Mouse (Mus musculus): ENCODE measurements at regions not wholly inside any gene's neighbourhood (a gene's known extent, or its start where the extent isn't known, plus 50 kb on each side); places are given as distances from the start of the nearest gene placed in this dataset.
"Not testable (repeated sequence)": the region's sequence is repeated elsewhere in the genome, so short reads cannot be mapped to it uniquely, and the experiment has no call there.

GRCm38 (mm10) chr1:14688041-14688440 lies 1405.1 kb downstream of the 4930444P10Rik start:
- H3K4me2 ChIP-seq (ENCODE audit: low read depth, low read length); H3K9me3 ChIP-seq (ENCODE audit: low read length); H3K27me3 ChIP-seq (ENCODE audit: insufficient read depth, low read length); H3K4me3 ChIP-seq (ENCODE audit: low read length); H3K27ac ChIP-seq; H3K4me1 ChIP-seq (ENCODE audit: insufficient read depth, low read length); H3K36me3 ChIP-seq (ENCODE audit: insufficient read depth, low read length); H3K9ac ChIP-seq (replicated peaks; ENCODE audit: low read length); ATAC-seq; DNase-seq (ENCODE audit: low spot score): not testable (repeated sequence)
- 73% methylated on average over 2 of the region's 2 CpGs for WGBS

- H3K4me3 ChIP-seq (ENCODE audit: low read length): no peak overlapping the region
- no peaks in the 10 kb centered on the region for H3K9me3 ChIP-seq (ENCODE audit: low read length)
- no peak overlapping the region for H3K9ac ChIP-seq (replicated peaks; ENCODE audit: low read length)
- peak; percentile 27 for TF ChIP-seq CTCF (IDR thresholded peaks at IDR 0.05; ENCODE audit: low read depth)
- no peaks in the 10 kb centered on the region for H3K4me1 ChIP-seq (ENCODE audit: insufficient read depth, low read length)
- no peaks in the 10 kb centered on the region for H3K36me3 ChIP-seq (ENCODE audit: insufficient read depth, low read length)
- DNase-seq (ENCODE audit: low spot score) (no peak), ATAC-seq (no peak)
- no peak overlapping the region for H3K4me2 ChIP-seq (ENCODE audit: low read depth, low read length)
- 59% methylated on average over 2 of the region's 2 CpGs for WGBS
- H3K27ac ChIP-seq: no peak overlapping the region
- no peaks in the 10 kb centered on the region for H3K27me3 ChIP-seq (ENCODE audit: insufficient read depth, low read length)
These were observed 1407.0 kb downstream of the 4930444P10Rik start for GRCm38 (mm10) chr1:14686172-14686571.

GRCm38 (mm10) chr1:14680443-14680842 lies 1412.7 kb downstream of the 4930444P10Rik start:
- no peak overlapping the region for H3K9ac ChIP-seq (replicated peaks; ENCODE audit: low read length)

GRCm38 (mm10) chr1:14672393-14672999 lies 1420.6 kb downstream of the 4930444P10Rik start:
- H3K4me3 ChIP-seq (ENCODE audit: low read length): no peak overlapping the region
- H3K9me3 ChIP-seq (ENCODE audit: low read length): no peaks in the 10 kb centered on the region
- DNase-seq (ENCODE audit: low spot score): no peak
- 40% methylated on average over 6 of the region's 6 CpGs for WGBS
- no peaks in the 10 kb centered on the region for H3K36me3 ChIP-seq (ENCODE audit: insufficient read depth, low read length)
- no peak overlapping the region for H3K4me2 ChIP-seq (ENCODE audit: low read depth, low read length)
- H3K27ac ChIP-seq: no peak overlapping the region
- no peaks in the 10 kb centered on the region for H3K27me3 ChIP-seq (ENCODE audit: insufficient read depth, low read length)
- TF ChIP-seq CTCF (IDR thresholded peaks at IDR 0.05; ENCODE audit: low read depth): no peak
- no peak overlapping the region for H3K9ac ChIP-seq (replicated peaks; ENCODE audit: low read length)
- H3K4me1 ChIP-seq (ENCODE audit: insufficient read depth, low read length): no peaks in the 10 kb centered on the region
- ATAC-seq: no peak

More at GRCm38 (mm10) chr1:14680443-14680842, 1412.7 kb downstream of the 4930444P10Rik start:
- Histone ChIP-seq H3K4me1 (ENCODE audit: insufficient read depth, low read length) (no peaks in the 10 kb centered on the region), H3K27ac (no peak overlapping the region), H3K36me3 (ENCODE audit: insufficient read depth, low read length) (no peaks in the 10 kb centered on the region), H3K4me3 (ENCODE audit: low read length) (no peak overlapping the region), H3K9me3 (ENCODE audit: low read length) (no peaks in the 10 kb centered on the region), H3K4me2 (ENCODE audit: low read depth, low read length) (no peak overlapping the region), H3K27me3 (ENCODE audit: insufficient read depth, low read length) (no peaks in the 10 kb centered on the region)
- 90% methylated on average over 3 of the region's 3 CpGs for WGBS
- ATAC-seq (no peak), DNase-seq (ENCODE audit: low spot score) (no peak)
- no peak for TF ChIP-seq CTCF (IDR thresholded peaks at IDR 0.05; ENCODE audit: low read depth)

- Histone ChIP-seq H3K27me3 (ENCODE audit: insufficient read depth, low read length) (no peaks in the 10 kb centered on the region), H3K27ac (no peak overlapping the region), H3K9me3 (ENCODE audit: low read length) (no peaks in the 10 kb centered on the region), H3K36me3 (ENCODE audit: insufficient read depth, low read length) (no peaks in the 10 kb centered on the region), H3K4me3 (ENCODE audit: low read length) (no peak overlapping the region), H3K9ac (replicated peaks; ENCODE audit: low read length) (no peak overlapping the region), H3K4me2 (ENCODE audit: low read depth, low read length) (no peak overlapping the region), H3K4me1 (ENCODE audit: insufficient read depth, low read length) (no peaks in the 10 kb centered on the region)
- ATAC-seq (no peak), DNase-seq (ENCODE audit: low spot score) (no peak)
- 90% methylated on average over 6 of the region's 6 CpGs for WGBS
- no peak for TF ChIP-seq CTCF (IDR thresholded peaks at IDR 0.05; ENCODE audit: low read depth)
These were observed 1430.3 kb downstream of the 4930444P10Rik start for GRCm38 (mm10) chr1:14662706-14663312.

- no peak for TF ChIP-seq CTCF (IDR thresholded peaks at IDR 0.05; ENCODE audit: low read depth)
- no peak overlapping the region for H3K4me2 ChIP-seq (ENCODE audit: low read depth, low read length)
- no peak overlapping the region for H3K4me3 ChIP-seq (ENCODE audit: low read length)
- no peaks in the 10 kb centered on the region for H3K27me3 ChIP-seq (ENCODE audit: insufficient read depth, low read length)
- no peaks in the 10 kb centered on the region for H3K9me3 ChIP-seq (ENCODE audit: low read length)
- ATAC-seq (no peak), DNase-seq (ENCODE audit: low spot score) (no peak)
- no peaks in the 10 kb centered on the region for H3K4me1 ChIP-seq (ENCODE audit: insufficient read depth, low read length)
- no peak overlapping the region for H3K9ac ChIP-seq (replicated peaks; ENCODE audit: low read length)
- H3K36me3 ChIP-seq (ENCODE audit: insufficient read depth, low read length): no peaks in the 10 kb centered on the region
- WGBS: 62% methylated on average over 2 of the region's 2 CpGs
- no peak overlapping the region for H3K27ac ChIP-seq
These were observed 1431.3 kb downstream of the 4930444P10Rik start for GRCm38 (mm10) chr1:14661854-14662253.

GRCm38 (mm10) chr1:14650346-14650745 lies 1442.8 kb downstream of the 4930444P10Rik start:
- no peaks in the 10 kb centered on the region for H3K9me3 ChIP-seq (ENCODE audit: low read length)
- H3K36me3 ChIP-seq (ENCODE audit: insufficient read depth, low read length): no peaks in the 10 kb centered on the region
- DNase-seq (ENCODE audit: low spot score) (no peak), ATAC-seq (no peak)
- H3K9ac ChIP-seq (replicated peaks; ENCODE audit: low read length): no peak overlapping the region
- no peak overlapping the region for H3K4me2 ChIP-seq (ENCODE audit: low read depth, low read length)
- H3K4me3 ChIP-seq (ENCODE audit: low read length): no peak overlapping the region
- no peaks in the 10 kb centered on the region for H3K27me3 ChIP-seq (ENCODE audit: insufficient read depth, low read length)
- 86% methylated on average over 2 of the region's 2 CpGs for WGBS
- H3K27ac ChIP-seq: no peak overlapping the region
- TF ChIP-seq CTCF (IDR thresholded peaks at IDR 0.05; ENCODE audit: low read depth): no peak
- no peaks in the 10 kb centered on the region for H3K4me1 ChIP-seq (ENCODE audit: insufficient read depth, low read length)

Measured in hindbrain, postnatal 0 days (tissue).